Mouse (Mus musculus) v-Abl transformed pro-B cells (cell line): ENCODE measurements around the gene Ankrd33.

Experiments
- in situ Hi-C, 2 experiments: fragments of 400-800 bp; cut with MboI; formaldehyde crosslinking; loops; one replicate each; pipeline ENCODE4 v1.15.1; 2025; ENCODE audit not compliant: unreplicated experiment in 2 of 2

Ankrd33 gene

DNA sequence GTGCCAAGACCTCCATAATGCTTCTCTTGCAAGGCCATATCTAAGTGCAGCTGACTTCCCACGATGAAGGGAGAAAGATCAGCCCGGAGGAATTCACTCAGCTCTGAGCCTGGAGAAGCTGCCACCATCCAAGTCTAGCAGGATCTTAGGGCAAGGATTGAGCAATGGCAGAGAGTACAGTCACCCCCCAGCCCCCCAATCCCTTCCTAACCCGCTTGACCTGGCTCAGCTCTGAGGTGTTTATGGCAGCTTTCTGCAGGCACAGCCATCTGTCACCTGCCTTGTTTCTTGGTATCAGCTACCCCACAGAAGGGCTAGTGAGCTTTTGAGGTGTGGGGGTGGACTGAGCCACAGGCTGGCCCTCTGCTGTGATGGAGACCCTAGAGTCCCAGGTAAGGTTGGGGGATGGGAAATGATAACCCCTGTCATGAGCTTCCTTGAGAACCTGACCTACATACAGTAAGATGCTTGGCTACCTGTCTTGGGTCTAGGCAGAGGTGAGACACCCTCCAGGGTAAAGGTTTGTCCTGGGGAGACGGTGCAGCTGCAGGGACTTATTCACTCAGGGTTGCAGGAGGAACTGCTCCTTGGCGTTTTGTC is at the start of gene Ankrd33:
Gene Ankrd33, plus strand, starts transcription at position 245 of the 600 bp plus-strand sequence.
- in situ Hi-C loops = no loop called here

DNA sequence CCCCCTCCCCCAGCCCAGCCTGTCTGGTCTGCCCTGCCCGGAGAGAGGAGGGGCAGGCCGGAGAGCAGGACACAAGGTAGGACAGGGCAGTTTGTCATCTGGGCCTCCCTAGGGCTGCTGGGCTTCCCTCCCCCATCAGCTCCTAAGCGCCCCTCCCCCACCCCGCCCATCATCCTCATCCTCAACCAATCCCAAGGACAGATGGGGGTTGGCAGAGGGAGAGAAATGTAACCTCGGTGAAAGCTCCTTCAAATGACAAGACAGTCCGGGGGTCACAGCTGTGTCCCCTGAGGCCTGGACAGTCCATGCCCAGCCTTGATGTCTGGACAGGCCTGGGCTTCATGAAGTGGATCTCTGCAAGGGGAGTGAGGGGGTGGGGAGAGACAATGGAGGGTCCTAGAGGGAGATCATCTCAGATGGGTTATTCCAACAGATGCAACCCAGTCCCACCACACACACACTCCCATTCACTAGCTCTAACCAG is 49.1 kb upstream of the Ankrd33 start:
- in situ Hi-C loops = loop anchor here in 1 of 2 experiments (25.0 kb wide), 1 partner anchor 1504 kb away; no protein-coding TSS in a partner anchor

DNA sequence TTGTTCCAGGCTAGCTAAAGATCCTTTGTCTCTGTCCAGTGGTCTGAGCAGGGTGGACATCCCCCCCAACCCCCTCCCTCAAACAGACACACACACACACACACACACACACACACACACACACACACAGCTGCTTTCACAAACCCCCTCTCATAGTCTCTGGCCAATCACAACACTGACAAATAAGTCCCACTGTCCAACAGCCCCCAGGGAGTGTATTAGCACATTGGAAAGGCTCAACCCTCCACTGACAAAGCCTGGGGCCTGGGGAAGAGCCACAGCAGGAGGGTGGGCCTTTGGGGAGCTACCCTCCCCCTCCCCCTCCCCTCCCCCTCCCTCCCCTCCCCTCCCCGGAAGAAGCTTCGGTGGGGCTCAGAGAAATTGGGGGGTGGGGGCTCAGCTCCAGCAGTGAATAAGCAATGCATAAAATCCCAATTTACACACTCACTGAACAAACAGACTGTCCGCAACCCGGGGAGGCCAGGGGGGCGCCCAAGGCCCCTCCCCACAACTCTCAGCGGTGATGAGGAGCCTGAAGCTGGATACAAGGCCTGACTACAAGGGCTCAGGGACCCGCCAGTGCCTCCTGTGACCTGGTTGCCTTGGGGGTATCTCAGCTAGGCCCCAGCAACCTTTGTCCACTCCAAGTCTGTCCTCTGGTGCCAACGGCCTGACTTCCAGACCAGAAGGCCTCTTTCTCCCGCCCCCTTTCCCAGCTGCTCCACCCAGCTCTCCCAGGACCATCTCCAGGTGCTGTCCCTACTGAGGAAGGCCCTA is 48.4 kb upstream of the Ankrd33 start:
- in situ Hi-C loops = loop anchor here in 1 of 2 experiments (25.0 kb wide), 1 partner anchor 1505 kb away; no protein-coding TSS in a partner anchor

DNA sequence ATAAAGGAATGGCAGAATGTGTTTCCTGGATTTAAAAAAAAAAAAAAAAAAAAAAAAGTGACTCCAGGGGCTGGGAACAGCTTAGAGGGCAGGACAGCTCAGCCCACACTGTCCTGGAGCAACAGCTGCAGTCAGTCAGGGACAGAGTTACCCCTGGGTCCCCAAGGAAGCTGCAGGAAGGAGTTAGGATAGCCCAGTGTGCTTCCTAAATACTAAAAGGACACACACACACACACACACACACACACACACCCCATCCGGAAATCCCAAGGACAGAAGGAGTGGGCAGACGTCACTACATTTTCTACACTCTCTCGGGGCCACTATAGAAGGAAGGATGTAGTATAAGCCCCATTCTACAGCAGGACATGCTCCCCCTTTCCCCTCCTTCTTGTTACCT is 47.5 kb upstream of the Ankrd33 start:
- in situ Hi-C loops = loop anchor here in 1 of 2 experiments (25.0 kb wide), 1 partner anchor 1506 kb away; no protein-coding TSS in a partner anchor

DNA sequence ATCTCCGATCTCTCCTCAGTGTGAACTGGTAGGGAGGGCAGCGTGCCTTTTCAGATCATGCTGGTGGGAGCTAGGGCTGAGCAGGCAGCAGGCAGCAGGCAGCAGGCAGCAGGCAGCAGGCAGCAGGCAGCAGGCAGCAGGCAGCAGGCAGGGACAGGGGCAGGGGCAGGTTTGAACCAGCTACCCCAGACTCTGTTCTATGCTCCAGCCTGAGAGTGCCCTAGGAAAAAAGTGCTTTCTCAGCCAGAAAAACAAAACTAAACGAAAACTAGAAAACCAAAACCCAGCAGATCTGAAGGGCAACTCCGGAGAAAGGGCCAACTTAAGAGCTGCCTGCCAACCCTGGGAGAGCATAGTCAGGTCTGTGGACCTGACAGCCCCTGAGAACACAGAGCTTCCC is 46.9 kb upstream of the Ankrd33 start:
- in situ Hi-C loops = loop anchor here in 1 of 2 experiments (25.0 kb wide), 1 partner anchor 1506 kb away; no protein-coding TSS in a partner anchor

DNA sequence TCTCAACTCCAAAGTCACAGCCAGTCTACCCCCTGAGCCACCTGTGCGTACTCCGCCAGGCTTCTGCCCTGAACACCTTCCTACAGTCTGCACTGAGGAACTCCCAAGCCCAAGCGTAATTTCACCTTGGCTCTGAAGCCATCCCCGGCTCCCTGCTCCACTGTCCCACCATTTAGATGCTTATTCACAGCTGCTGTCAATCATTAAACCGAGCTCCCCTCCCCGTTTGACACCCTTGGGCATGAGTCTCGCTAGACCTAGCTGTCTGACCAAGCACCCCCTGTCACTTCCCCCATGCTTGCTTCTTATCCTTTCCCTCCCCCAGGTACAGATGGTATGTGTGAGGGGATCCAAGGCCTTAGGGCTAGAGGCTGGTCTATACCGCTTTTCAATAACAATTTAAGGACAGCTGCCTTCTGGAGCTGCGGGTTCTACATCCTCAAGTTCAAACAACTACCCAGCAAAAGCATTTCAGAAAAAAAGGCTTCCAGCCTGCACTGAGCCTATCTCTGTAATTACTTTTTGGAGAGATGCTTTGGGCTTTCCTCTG is 45.8 kb upstream of the Ankrd33 start:
- in situ Hi-C loops = loop anchor here in 1 of 2 experiments (25.0 kb wide), 1 partner anchor 1507 kb away; no protein-coding TSS in a partner anchor

DNA sequence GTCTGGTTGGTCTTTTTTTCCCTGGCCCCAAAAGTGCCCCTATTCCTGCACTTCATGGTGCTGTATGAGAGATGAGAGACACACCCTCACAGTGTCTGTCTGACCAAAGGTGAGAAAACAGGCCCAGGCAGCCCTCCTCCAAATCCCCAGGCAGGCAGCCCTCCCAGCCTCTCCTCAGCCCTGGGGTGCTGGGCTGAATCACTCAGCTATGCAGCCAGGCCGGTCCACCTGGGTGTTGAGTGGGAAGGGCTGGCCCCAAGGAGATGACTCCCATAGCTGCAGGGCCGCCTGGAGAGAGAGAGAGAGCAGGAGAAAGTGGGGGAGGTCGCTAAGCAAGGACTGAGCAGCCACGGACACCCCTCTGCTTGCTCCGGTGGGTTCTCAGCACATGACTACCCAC is 44.8 kb upstream of the Ankrd33 start:
- in situ Hi-C loops = loop anchor here in 1 of 2 experiments (25.0 kb wide), 1 partner anchor 1508 kb away; no protein-coding TSS in a partner anchor

DNA sequence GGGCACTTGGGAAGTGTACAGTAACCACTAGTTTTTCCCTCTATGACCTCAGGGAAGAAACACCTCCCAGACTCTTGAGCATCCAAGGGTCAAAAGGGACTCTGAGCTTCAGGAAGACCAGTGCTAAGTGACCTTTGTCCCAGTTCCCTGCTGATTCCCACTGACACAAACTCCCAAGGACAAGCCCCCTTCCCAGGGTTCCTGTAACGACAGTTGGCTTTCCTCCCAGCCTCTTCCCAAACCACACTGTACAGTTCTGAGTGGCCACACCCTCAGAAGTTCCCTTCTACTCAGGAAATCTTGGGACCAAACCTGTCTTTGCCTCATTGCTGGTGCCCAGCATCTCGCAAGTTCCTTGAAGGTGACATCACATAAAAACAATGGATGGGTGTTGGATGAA is 42.8 kb upstream of the Ankrd33 start:
- in situ Hi-C loops = loop anchor here in 1 of 2 experiments (25.0 kb wide), 1 partner anchor 1510 kb away; no protein-coding TSS in a partner anchor

DNA sequence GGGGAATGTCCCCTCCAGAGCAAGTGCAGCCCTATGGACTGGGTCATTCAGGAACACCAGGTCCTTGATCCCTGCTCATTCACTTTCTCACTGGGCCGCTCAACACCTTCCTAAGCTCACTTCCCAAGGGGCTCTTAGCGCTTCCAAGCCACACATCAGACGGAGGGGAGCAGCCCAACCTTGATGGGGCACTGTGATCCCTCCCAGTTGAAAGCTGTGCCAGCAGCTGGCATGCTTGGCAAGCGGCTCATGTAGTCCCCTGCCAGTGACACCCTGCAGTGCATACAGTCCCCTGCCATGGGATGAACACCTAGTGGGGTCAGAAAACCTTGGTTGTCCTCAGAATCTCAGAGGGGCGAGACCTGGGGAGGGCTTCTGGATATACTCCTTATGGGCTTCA is 41.5 kb upstream of the Ankrd33 start:
- in situ Hi-C loops = loop anchor here in 1 of 2 experiments (25.0 kb wide), 1 partner anchor 1512 kb away; no protein-coding TSS in a partner anchor

DNA sequence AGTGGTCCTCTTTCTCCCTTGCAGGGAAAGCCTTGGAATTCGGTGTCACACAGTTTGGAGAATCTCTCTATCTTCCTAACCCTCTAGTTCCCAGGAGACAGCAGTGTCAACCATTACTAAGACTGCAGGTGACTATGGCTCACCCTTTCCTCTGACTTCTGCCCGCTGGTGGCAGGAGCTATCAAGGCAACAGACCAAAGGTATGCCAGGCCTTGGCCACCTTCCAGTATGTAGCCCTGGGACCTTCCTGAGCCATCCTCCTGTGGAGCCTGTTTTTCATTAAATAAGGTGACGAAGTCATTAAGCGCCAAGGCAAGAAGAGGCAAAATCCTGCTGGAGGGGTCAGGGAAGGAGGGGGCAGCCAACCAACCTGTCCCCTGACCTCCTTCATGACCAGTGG is 40.4 kb upstream of the Ankrd33 start:
- in situ Hi-C loops = no loop called here

DNA sequence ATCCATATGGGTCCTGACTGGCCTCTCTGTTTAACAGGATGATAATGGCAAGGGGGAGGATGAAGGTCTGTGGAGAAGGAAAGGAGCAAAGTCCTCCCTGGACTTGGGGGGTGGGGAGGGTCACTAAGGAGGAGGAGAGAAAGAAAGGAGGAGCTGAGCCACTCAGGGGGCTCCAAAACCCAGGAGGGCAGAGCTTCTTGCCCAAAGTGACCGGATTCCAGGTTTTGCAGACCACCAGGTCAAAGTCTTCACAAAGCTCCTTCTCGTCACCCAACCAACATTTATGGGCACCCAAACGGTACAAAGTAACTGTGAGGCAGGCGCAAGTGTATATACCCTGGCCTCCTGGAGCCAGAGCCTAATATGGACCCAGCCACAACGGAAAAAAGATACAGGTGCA is 39.9 kb upstream of the Ankrd33 start:
- in situ Hi-C loops = no loop called here

DNA sequence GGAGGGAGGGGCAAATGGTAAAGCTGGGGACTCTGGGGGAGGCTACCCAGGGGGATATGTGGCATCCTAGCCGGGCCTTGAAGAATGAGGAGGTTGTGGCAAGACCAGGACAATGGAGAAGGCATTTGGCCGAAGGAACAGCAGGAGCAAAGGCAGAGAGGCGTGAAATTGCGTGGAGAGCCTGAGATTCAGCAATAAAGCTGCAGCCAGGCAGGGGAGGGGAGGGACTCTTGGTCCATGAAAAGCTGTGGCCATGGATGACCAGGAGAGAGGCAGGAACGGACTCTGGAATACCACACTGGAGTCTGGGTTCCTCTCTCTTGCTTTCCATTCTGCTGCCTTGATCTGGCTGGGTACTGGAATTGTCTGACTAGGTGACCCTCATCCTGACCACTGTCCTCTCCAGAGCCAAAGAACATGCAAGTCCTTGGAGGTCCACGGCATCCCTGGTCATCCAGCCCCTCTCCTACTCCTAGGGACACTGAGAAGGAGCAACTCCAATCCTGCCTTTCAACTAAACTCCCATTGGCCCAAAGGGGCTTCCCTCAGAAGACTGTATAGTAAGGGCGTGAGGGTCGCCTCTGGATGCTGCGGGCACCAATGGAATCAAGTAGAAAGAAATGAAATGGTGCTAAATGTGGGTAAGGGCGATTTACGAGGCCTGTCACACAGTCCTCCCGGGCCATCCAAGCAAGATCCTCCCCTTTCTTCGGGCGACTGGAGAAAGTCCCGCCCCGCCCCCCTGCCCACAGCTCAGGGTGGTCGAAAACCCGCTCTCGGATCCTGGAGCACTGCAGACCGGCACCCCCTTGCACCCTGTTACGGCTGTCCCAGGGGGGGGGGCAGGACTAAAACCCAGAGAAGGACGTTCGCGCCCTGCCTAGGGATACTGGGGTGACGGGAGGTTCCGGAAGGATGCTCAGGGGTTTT is 39.2 kb upstream of the Ankrd33 start:
- in situ Hi-C loops = no loop called here

DNA sequence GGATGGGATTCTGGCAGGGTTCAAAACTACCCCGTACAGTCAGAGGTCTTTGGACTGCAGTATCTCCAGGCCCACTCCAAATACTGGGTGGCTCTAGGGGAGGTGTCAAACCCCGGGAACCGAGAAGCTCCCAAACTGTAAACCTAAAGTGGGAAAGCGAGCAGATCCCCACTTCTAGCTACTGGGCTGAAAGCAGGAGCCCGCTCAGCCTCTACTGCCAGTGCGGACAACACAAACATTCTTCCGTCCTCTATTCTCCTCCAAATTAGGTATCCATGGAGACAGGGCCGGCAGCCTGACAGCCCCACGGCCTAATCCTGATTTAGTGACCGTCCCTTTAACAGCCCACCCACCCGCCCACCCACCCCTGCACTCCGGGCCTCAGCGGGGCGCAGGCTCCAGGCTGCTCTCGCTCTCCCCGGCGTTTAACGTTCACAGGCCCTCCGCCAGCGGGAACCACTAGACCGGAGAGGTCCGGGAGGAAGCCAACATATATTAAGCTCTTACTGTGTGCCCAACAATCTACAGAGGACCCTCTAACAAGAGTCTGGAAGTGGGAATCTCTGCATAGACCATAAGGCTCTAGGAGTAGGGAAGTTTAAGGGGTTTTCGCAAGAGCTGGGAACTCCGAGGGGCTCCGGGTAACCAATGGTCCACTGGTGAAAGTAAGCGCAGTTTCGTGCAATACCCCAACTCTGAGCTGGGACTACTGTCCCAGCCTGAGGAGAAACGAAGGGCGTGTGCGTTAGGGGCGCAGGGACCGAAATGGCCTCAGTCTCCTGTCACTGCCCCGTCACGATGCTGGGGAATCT is 38.3 kb upstream of the Ankrd33 start:
- in situ Hi-C loops = no loop called here

DNA sequence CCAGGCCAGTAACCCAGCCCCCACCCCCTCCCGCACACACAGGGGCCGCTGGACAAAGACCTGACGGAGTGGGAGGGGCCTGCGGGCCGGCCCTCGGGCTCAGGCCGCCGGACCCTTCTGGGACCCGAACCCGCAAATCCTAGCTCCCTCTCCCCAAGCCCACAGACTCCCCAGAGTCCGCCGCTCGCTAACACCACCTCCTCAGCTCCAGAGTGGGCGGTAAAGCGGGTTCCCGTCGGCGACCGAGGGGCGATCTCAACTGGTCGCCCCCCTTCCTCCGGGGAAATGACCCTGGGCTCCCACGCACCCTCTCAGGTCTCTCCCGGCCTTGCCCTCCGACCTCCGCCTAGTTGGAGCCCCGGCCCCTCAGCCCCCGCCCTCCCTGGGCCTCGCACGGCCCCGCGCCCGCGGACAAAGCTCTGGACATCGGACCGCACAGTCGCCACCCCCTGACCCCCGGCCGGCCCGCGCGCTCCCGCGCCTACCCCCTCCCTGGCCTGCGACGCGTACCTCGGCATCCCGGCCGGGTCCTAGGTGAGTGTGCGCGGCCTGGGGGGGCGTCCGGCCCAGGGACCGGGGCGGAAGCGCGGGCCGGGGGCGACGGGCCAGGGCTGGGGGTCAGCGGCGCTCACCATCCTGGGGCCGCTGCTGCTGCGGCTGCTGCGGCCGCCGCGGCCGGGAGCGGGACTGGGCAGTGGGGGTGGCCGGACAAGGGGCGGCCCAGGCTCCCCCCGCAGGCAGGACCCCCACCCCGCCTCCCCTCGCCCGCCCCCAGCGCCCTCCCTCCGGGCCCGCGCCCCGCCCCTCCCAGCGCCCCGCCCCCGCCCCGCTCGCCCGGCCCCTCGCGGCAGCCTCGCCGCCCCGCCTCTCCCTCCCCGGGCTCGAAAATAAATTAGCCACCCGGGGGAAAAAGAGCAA is 37.5 kb upstream of the Ankrd33 start, which contains the start of gene Fignl2:
Gene Fignl2, minus strand, starts transcription at position 755 of the 918 bp plus-strand sequence.
- in situ Hi-C loops = no loop called here

DNA sequence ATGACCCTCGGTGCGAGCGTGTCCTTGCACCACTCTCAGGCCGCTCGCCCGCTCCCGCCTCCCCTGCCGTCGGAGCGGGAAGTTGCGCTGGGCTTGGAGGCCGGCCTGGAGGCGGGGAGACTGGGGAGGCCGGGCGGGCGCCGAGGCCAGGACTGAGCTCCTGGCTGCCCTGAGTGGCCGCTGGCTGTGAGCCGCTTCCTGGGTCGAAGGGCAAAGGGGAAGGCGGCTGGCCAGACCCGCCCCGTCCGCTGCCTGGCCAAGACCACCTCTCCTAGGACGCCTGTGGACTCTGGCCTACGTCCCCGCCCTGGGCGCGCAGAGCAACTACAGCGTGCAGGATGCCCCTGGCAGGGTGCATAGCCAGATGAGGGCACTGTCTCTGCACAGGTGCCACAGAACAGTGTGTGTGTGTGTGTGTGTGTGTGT is 36.8 kb upstream of the Ankrd33 start:
- in situ Hi-C loops = no loop called here

DNA sequence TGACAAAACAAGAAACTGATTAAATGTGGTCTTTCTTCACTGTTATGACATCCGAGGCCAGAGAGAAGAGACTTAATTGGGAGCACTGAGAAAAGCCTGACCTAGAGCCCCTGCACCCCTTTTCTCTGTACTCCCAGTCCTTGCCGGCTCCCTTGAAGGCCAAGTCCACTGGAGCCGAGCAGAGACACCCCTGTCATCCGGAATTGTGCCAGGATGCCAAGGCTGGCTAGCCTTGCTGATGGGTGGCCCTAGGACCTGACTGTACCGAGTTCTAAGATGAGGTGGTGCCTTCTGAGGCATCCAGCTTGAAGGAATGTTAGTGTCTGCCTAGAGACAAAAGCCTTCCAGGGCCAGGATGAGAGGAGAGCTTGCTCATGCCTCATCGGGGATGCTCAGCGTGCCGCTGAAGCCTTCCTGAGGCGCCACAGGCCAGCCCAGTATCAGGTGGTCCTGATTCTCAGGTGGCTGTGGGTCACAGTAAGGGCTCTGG is 35.5 kb upstream of the Ankrd33 start:
- in situ Hi-C loops = no loop called here

DNA sequence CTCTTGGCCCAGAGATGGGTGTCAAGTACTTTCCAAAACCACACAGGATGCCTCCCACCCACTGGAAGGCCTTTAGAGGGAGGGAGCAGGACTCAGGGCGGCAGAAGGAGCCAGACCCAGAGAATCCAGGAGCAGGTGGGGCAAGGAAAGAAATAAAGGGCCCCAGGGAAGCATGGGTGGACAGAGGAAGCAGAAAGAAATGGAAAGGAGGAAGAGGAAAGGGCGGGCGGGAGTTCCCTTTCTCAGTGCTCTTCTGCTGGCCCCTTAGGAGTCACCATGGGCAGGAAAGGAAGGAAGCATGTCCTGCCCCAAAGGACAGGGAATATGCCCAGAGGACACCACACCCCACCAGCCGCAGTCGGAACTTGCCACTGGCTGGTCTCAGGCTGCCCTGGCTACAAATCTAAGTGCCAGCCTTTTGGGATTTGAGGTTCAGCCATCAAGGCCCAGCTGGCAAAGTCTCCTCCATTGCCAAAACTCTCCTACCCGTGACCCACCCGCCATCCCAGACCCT is 34.5 kb upstream of the Ankrd33 start:
- in situ Hi-C loops = no loop called here

DNA sequence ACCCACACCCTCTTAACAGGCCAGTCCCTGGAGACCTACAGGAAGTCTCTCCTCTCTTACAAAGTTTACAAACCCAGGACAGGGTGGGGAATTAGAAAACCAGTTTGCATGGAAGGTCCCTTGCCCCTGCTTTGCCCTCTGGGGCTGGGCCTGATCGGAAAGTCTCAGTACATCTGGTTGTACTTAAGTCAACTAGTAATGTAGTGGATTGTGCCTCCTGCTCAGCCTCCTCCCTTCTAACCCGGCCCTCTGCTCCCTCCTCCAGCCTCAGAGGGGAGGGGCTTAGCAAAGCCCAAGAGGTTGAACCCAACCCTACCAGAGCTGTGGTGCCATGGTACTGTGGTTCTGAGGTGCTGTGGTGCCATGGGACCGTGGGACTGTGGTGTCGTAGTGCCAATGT is 33.3 kb upstream of the Ankrd33 start:
- in situ Hi-C loops = no loop called here
